Mouse (Mus musculus): Measurements from ENCODE around the gene C1s1. TPM values are rescaled to one million over a fixed set of nuclear protein-coding genes. Genes with fewer than 3 reads are reported as not detected.
"Not testable (repeated sequence)": the region's sequence is repeated elsewhere in the genome, so short reads cannot be mapped to it uniquely, and the experiment has no call there.

The C1s1 gene
- polyA plus RNA-seq, 1 experiment from 2014 or later = 0.51 TPM

- ATAC-seq = no peak
- Histone ChIP-seq H3K9me3 (peaks cover 4% of the 10 kb centered on the region), H3K9ac (replicated peaks) (no peak overlapping the region), H3K4me3 (replicated peaks) (no peak overlapping the region), H3K4me1 (replicated peaks) (no peaks in the 10 kb centered on the region), H3K4me2 (replicated peaks) (no peak overlapping the region), H3K36me3 (no peaks in the 10 kb centered on the region), H3K27me3 (no peaks in the 10 kb centered on the region), H3K27ac (no peak overlapping the region)
- WGBS = 92% methylated on average over 3 of the region's 3 CpGs
Observed at GRCm38 (mm10) chr6:124549023-124549550, 6.9 kb upstream of the C1s1 start.

GRCm38 (mm10) chr6:124547979-124548378, 5.8 kb upstream of the C1s1 start:
- H3K4me3 ChIP-seq (replicated peaks); H3K4me1 ChIP-seq (replicated peaks); H3K4me2 ChIP-seq (replicated peaks); H3K9ac ChIP-seq (replicated peaks); H3K36me3 ChIP-seq; ATAC-seq; H3K27ac ChIP-seq; H3K27me3 ChIP-seq; H3K9me3 ChIP-seq: not testable (repeated sequence)
- WGBS = 88% methylated on average over 3 of the region's 3 CpGs

- no peaks in the 10 kb centered on the region for H3K4me1 ChIP-seq (replicated peaks)
Observed at GRCm38 (mm10) chr6:124545425-124545824, 3.3 kb upstream of the C1s1 start.

GRCm38 (mm10) chr6:124544466-124544865, 2.3 kb upstream of the C1s1 start:
- no peak for ATAC-seq
- WGBS = 84% methylated on average over 5 of the region's 6 CpGs
- no peak overlapping the region for H3K4me2 ChIP-seq (replicated peaks)

More at GRCm38 (mm10) chr6:124545425-124545824, 3.3 kb upstream of the C1s1 start:
- Histone ChIP-seq H3K4me2 (replicated peaks) (no peak overlapping the region), H3K36me3 (no peaks in the 10 kb centered on the region), H3K27me3 (no peaks in the 10 kb centered on the region), H3K9ac (replicated peaks) (no peak overlapping the region), H3K27ac (no peak overlapping the region), H3K4me3 (replicated peaks) (no peak overlapping the region), H3K9me3 (no peaks in the 10 kb centered on the region)
- no peak for ATAC-seq
- WGBS = 90% methylated on average over 2 of the region's 2 CpGs

GRCm38 (mm10) chr6:124541176-124541575, 983 bp downstream of the C1s1 start:
- H3K27ac ChIP-seq; H3K27me3 ChIP-seq; ATAC-seq; H3K36me3 ChIP-seq; H3K9me3 ChIP-seq; H3K4me1 ChIP-seq (replicated peaks); H3K4me3 ChIP-seq (replicated peaks); H3K9ac ChIP-seq (replicated peaks); H3K4me2 ChIP-seq (replicated peaks): not testable (repeated sequence)
- WGBS = 74% methylated on average over 2 of the region's 2 CpGs

More at GRCm38 (mm10) chr6:124544466-124544865, 2.3 kb upstream of the C1s1 start:
- Histone ChIP-seq H3K36me3 (no peaks in the 10 kb centered on the region), H3K27ac (no peak overlapping the region), H3K9ac (replicated peaks) (no peak overlapping the region), H3K4me3 (replicated peaks) (no peak overlapping the region), H3K27me3 (no peaks in the 10 kb centered on the region), H3K9me3 (no peaks in the 10 kb centered on the region), H3K4me1 (replicated peaks) (no peaks in the 10 kb centered on the region)

GRCm38 (mm10) chr6:124536125-124536829, 5.9 kb downstream of the C1s1 start:
- H3K27me3 ChIP-seq; H3K4me2 ChIP-seq (replicated peaks); H3K9me3 ChIP-seq; H3K27ac ChIP-seq; H3K4me3 ChIP-seq (replicated peaks); ATAC-seq; H3K4me1 ChIP-seq (replicated peaks); H3K9ac ChIP-seq (replicated peaks); H3K36me3 ChIP-seq: not testable (repeated sequence)
- 83% methylated on average over 8 of the region's 8 CpGs for WGBS

GRCm38 (mm10) chr6:124531077-124531476, 11.1 kb downstream of the C1s1 start:
- no peak overlapping the region for H3K4me2 ChIP-seq (replicated peaks)
- no peak overlapping the region for H3K9ac ChIP-seq (replicated peaks)
- no peaks in the 10 kb centered on the region for H3K36me3 ChIP-seq
- ATAC-seq = no peak
- H3K27ac ChIP-seq = no peak overlapping the region
- no peak overlapping the region for H3K4me3 ChIP-seq (replicated peaks)
- no peaks in the 10 kb centered on the region for H3K27me3 ChIP-seq
- H3K4me1 ChIP-seq (replicated peaks) = no peaks in the 10 kb centered on the region
- H3K9me3 ChIP-seq = no peaks in the 10 kb centered on the region
- WGBS = 89% methylated on average over 8 of the region's 8 CpGs

GRCm38 (mm10) chr6:124527881-124528280, 14.3 kb downstream of the C1s1 start:
- H3K4me1 ChIP-seq (replicated peaks) = no peaks in the 10 kb centered on the region
- H3K4me3 ChIP-seq (replicated peaks) = no peak overlapping the region
- no peak for ATAC-seq
- no peak overlapping the region for H3K4me2 ChIP-seq (replicated peaks)
- 81% methylated on average over 3 of the region's 3 CpGs for whole genome bisulfite sequencing
- no peak overlapping the region for H3K9ac ChIP-seq (replicated peaks)
- H3K9me3 ChIP-seq = no peaks in the 10 kb centered on the region
- no peaks in the 10 kb centered on the region for H3K36me3 ChIP-seq
- H3K27me3 ChIP-seq = no peaks in the 10 kb centered on the region
- H3K27ac ChIP-seq = no peak overlapping the region

GRCm38 (mm10) chr6:124522082-124522481, 20.1 kb downstream of the C1s1 start:
- H3K36me3 ChIP-seq; H3K9ac ChIP-seq (replicated peaks); H3K4me2 ChIP-seq (replicated peaks); H3K27ac ChIP-seq; H3K27me3 ChIP-seq; H3K9me3 ChIP-seq; H3K4me3 ChIP-seq (replicated peaks); H3K4me1 ChIP-seq (replicated peaks); ATAC-seq: not testable (repeated sequence)
- WGBS = 80% methylated on average over 7 of the region's 7 CpGs

- not testable (repeated sequence) for H3K4me2 ChIP-seq (replicated peaks); H3K27ac ChIP-seq; H3K36me3 ChIP-seq; ATAC-seq; H3K9me3 ChIP-seq; H3K4me1 ChIP-seq (replicated peaks); H3K27me3 ChIP-seq; H3K4me3 ChIP-seq (replicated peaks); H3K9ac ChIP-seq (replicated peaks)
- 93% methylated on average over 4 of the region's 4 CpGs for WGBS
Observed at GRCm38 (mm10) chr6:124517733-124518132, 24.4 kb downstream of the C1s1 start.

GRCm38 (mm10) chr6:124512355-124512836, 29.8 kb downstream of the C1s1 start, which contains the start of gene C1ra:
TSS of gene C1ra (plus strand) at chr6:124512405.
- H3K36me3 ChIP-seq = no peaks in the 10 kb centered on the region
- H3K27me3 ChIP-seq = no peaks in the 10 kb centered on the region
- H3K4me2 ChIP-seq (replicated peaks) = 0 out of 2 replicates have a peak within 1 kb of the TSS, but pooled peaks have one; percentile 30

GRCm38 (mm10) chr6:124511936-124512335, 30.2 kb downstream of the C1s1 start:
- 63% methylated on average over 6 of the region's 6 CpGs for WGBS
- no peak for ATAC-seq

More at GRCm38 (mm10) chr6:124512355-124512836, 29.8 kb downstream of the C1s1 start, which contains the start of gene C1ra:
- H3K27ac ChIP-seq = no peak within 1 kb of the TSS
- H3K4me3 ChIP-seq (replicated peaks) = no peak within 1 kb of the TSS
- H3K9ac ChIP-seq (replicated peaks) = no peak within 1 kb of the TSS
- no peaks in the 10 kb centered on the region for H3K9me3 ChIP-seq
- no peaks in the 10 kb centered on the region for H3K4me1 ChIP-seq (replicated peaks)
- WGBS = 3% methylated on average over 6 of the region's 6 CpGs
- ATAC-seq = no peak

More at GRCm38 (mm10) chr6:124511936-124512335, 30.2 kb downstream of the C1s1 start:
- Histone ChIP-seq H3K4me1 (replicated peaks) (no peaks in the 10 kb centered on the region), H3K4me2 (replicated peaks) (no peak overlapping the region), H3K9me3 (no peaks in the 10 kb centered on the region), H3K36me3 (no peaks in the 10 kb centered on the region), H3K27me3 (no peaks in the 10 kb centered on the region), H3K9ac (replicated peaks) (no peak overlapping the region), H3K27ac (no peak overlapping the region), H3K4me3 (replicated peaks) (no peak overlapping the region)

Data from midbrain, embryonic 13.5 days (tissue).